Mouse (Mus musculus) liver, embryonic 18 days (tissue): ENCODE data around the gene Skint7. TPM values are rescaled to one million over a fixed set of nuclear protein-coding genes. Genes with fewer than 3 reads are reported as not detected.

Experiments
- polyA plus RNA-seq: library from polyadenylated mRNA; depleted of rRNA; stranded (reverse); fragments of >200 nt; gene quantifications from 2 replicates; pipeline ENCODE4 v1.2.3, GENCODE M21; 2012; rRNA removed

Gene Skint7
- polyA plus RNA-seq, result not detected in 2 replicates

DNA sequence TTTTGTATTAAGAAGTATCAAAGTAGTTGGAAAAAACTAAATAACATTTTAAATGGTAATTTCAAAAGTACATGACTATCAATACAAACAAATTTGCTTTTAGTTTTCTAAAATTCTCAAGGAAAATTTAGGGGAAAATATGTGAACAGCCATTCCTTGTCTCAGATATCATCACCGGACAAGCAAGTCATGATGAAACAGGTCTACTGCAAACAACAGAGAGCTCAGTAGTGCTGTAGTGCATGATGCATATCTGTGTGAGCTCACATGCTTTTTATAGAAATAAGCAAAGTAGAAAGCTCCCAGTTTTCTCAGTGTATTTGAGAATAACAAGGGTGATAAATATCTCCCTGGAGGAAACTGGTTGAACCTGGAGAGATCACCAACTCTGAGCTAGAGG, at the start of gene Skint7:
Gene Skint7 (plus strand): TSS at position 301 of the 400 bp plus-strand sequence.

DNA sequence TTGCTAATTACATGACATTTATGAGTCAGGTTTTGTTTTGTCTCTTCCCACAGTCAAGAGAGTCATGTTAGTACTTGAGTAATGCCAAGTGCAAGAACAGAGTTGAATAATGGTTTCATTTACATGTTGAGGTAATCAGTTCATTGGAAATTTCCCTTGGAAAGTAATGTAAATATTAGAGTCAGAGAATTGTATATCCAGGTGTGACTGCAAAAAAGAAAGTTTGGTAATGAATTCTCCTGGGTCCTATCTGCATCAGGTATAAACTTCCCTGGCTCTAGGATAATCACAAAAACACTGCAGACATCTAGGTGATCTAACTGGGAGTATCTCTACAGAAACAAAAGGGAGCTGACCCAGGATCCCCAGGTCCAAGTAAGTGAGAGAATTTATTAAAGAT, 33.2 kb downstream of the Skint7 start, which contains the start of gene Skint1:
Gene Skint1 (plus strand): TSS at position 301 of the 400 bp plus-strand sequence.

Other genes with a start within 250 kb of the Skint7 start
- 0.07 and 0.11 TPM in 2 replicates for gene Slc5a9, start 70.0 kb upstream of the Skint7 start, polyA plus RNA-seq
- not detected in 2 replicates for gene Skint8, start 53.5 kb upstream of the Skint7 start, polyA plus RNA-seq
- gene Skint1, start 33.3 kb downstream of the Skint7 start, polyA plus RNA-seq, result not detected in 2 replicates
- gene Skint4, start 99.1 kb downstream of the Skint7 start, polyA plus RNA-seq, result not detected in 2 replicates